Mouse (Mus musculus): ENCODE data around the gene Stx16. TPM values are rescaled to one million over a fixed set of nuclear protein-coding genes. Genes with fewer than 3 reads are reported as not detected.

Gene Stx16
- polyA plus RNA-seq, 1 experiment from 2014 or later, result 8.1 TPM

GRCm38 (mm10) chr2:174118141-174118540, 42.0 kb downstream of the Stx16 start:
- no peak overlapping the region for H3K9ac ChIP-seq
- H3K4me3 ChIP-seq (replicated peaks; ENCODE audit: low read length), result no peak overlapping the region
- no peaks in the 10 kb centered on the region for H3K4me1 ChIP-seq (replicated peaks; ENCODE audit: control insufficient read depth, insufficient read depth, low read length)
- H3K9me3 ChIP-seq (ENCODE audit: control insufficient read depth, low read length), result no peaks in the 10 kb centered on the region
- H3K4me2 ChIP-seq (replicated peaks), result no peak overlapping the region
- DNase-seq (ENCODE audit: low spot score) (peak; percentile 68), ATAC-seq (ENCODE audit: low FRiP score) (peak; percentile 72)
- 35% methylated on average over 11 of the region's 11 CpGs for WGBS
- no peak overlapping the region for H3K27ac ChIP-seq
- peaks cover 20% of the 10 kb centered on the region for H3K36me3 ChIP-seq (replicated peaks; ENCODE audit: control insufficient read depth, insufficient read depth)
- no peaks in the 10 kb centered on the region for H3K27me3 ChIP-seq (ENCODE audit: control insufficient read depth, insufficient read depth, low read length)

- H3K4me3 ChIP-seq (replicated peaks; ENCODE audit: low read length), result no peak overlapping the region
- H3K4me1 ChIP-seq (replicated peaks; ENCODE audit: control insufficient read depth, insufficient read depth, low read length), result no peaks in the 10 kb centered on the region
- no peaks in the 10 kb centered on the region for H3K9me3 ChIP-seq (ENCODE audit: control insufficient read depth, low read length)
- H3K4me2 ChIP-seq (replicated peaks), result no peak overlapping the region
- no peak for ATAC-seq (ENCODE audit: low FRiP score)
- peaks cover 20% of the 10 kb centered on the region for H3K36me3 ChIP-seq (replicated peaks; ENCODE audit: control insufficient read depth, insufficient read depth)
- no peak overlapping the region for H3K9ac ChIP-seq
- no peak for DNase-seq (ENCODE audit: low spot score)
- 89% methylated on average over 11 of the region's 11 CpGs for WGBS
- H3K27me3 ChIP-seq (ENCODE audit: control insufficient read depth, insufficient read depth, low read length), result no peaks in the 10 kb centered on the region
- no peak overlapping the region for H3K27ac ChIP-seq
These were observed 43.2 kb downstream of the Stx16 start for GRCm38 (mm10) chr2:174119259-174119658.

GRCm38 (mm10) chr2:174120631-174121030, 44.5 kb downstream of the Stx16 start:
- Histone ChIP-seq H3K36me3 (replicated peaks; ENCODE audit: control insufficient read depth, insufficient read depth) (peaks cover 17% of the 10 kb centered on the region; the same call in 1 of the 2 replicates), H3K27me3 (ENCODE audit: control insufficient read depth, insufficient read depth, low read length) (no peaks in the 10 kb centered on the region), H3K4me3 (replicated peaks; ENCODE audit: low read length) (no peak overlapping the region), H3K9ac (no peak overlapping the region), H3K27ac (no peak overlapping the region), H3K9me3 (ENCODE audit: control insufficient read depth, low read length) (0 out of 2 replicates have a peak, but pooled peaks cover 4% of the 10 kb centered on the region), H3K4me1 (replicated peaks; ENCODE audit: control insufficient read depth, insufficient read depth, low read length) (no peaks in the 10 kb centered on the region), H3K4me2 (replicated peaks) (no peak overlapping the region)
- ATAC-seq (ENCODE audit: low FRiP score), result no peak
- 92% methylated on average over 19 of the region's 19 CpGs for WGBS
- DNase-seq (ENCODE audit: low spot score), result no peak

- Histone ChIP-seq H3K4me1 (replicated peaks; ENCODE audit: control insufficient read depth, insufficient read depth, low read length) (peaks cover under 1% of the 10 kb centered on the region), H3K9me3 (ENCODE audit: control insufficient read depth, low read length) (0 out of 2 replicates have a peak, but pooled peaks cover 4% of the 10 kb centered on the region), H3K4me3 (replicated peaks; ENCODE audit: low read length) (no peak overlapping the region), H3K36me3 (replicated peaks; ENCODE audit: control insufficient read depth, insufficient read depth) (peaks cover 17% of the 10 kb centered on the region; the same call in 1 of the 2 replicates), H3K4me2 (replicated peaks) (no peak overlapping the region), H3K27me3 (ENCODE audit: control insufficient read depth, insufficient read depth, low read length) (no peaks in the 10 kb centered on the region), H3K9ac (no peak overlapping the region), H3K27ac (no peak overlapping the region)
- WGBS, result 83% methylated on average over 12 of the region's 12 CpGs
- DNase-seq (ENCODE audit: low spot score), result no peak
- ATAC-seq (ENCODE audit: low FRiP score), result no peak
These were observed 45.4 kb downstream of the Stx16 start for GRCm38 (mm10) chr2:174121411-174121947.

- H3K27ac ChIP-seq, result no peak overlapping the region
- no peak for ATAC-seq (ENCODE audit: low FRiP score)
- no peak overlapping the region for H3K4me2 ChIP-seq (replicated peaks)
- 89% methylated on average over 2 of the region's 2 CpGs for WGBS
- peaks cover 9% of the 10 kb centered on the region for H3K4me1 ChIP-seq (replicated peaks; ENCODE audit: control insufficient read depth, insufficient read depth, low read length)
- 0 out of 2 replicates have a peak, but pooled peaks cover 4% of the 10 kb centered on the region for H3K9me3 ChIP-seq (ENCODE audit: control insufficient read depth, low read length)
- no peaks in the 10 kb centered on the region for H3K27me3 ChIP-seq (ENCODE audit: control insufficient read depth, insufficient read depth, low read length)
- H3K36me3 ChIP-seq (replicated peaks; ENCODE audit: control insufficient read depth, insufficient read depth), result peaks cover 17% of the 10 kb centered on the region; the same call in 1 of the 2 replicates
- no peak for DNase-seq (ENCODE audit: low spot score)
- H3K4me3 ChIP-seq (replicated peaks; ENCODE audit: low read length), result no peak overlapping the region
- no peak overlapping the region for H3K9ac ChIP-seq
These were observed 46.2 kb downstream of the Stx16 start for GRCm38 (mm10) chr2:174122331-174122730.

GRCm38 (mm10) chr2:174123731-174124130, 47.6 kb downstream of the Stx16 start:
- H3K4me3 ChIP-seq (replicated peaks; ENCODE audit: low read length), result no peak overlapping the region
- ATAC-seq (ENCODE audit: low FRiP score) (no peak), DNase-seq (ENCODE audit: low spot score) (no peak)
- WGBS, result 69% methylated on average over 3 of the region's 3 CpGs
- H3K27ac ChIP-seq, result no peak overlapping the region
- H3K9ac ChIP-seq, result no peak overlapping the region
- no peak overlapping the region for H3K4me2 ChIP-seq (replicated peaks)
- H3K36me3 ChIP-seq (replicated peaks; ENCODE audit: control insufficient read depth, insufficient read depth), result peaks cover 17% of the 10 kb centered on the region; the same call in 1 of the 2 replicates
- no peaks in the 10 kb centered on the region for H3K27me3 ChIP-seq (ENCODE audit: control insufficient read depth, insufficient read depth, low read length)
- 0 out of 2 replicates have a peak, but pooled peaks cover 4% of the 10 kb centered on the region for H3K9me3 ChIP-seq (ENCODE audit: control insufficient read depth, low read length)
- peaks cover 13% of the 10 kb centered on the region for H3K4me1 ChIP-seq (replicated peaks; ENCODE audit: control insufficient read depth, insufficient read depth, low read length)

GRCm38 (mm10) chr2:174126522-174127375, 50.6 kb downstream of the Stx16 start:
- Histone ChIP-seq H3K9ac (no peak overlapping the region), H3K27ac (0 out of 2 replicates have a peak overlapping the region, but pooled peaks have one; percentile 38), H3K27me3 (ENCODE audit: control insufficient read depth, insufficient read depth, low read length) (no peaks in the 10 kb centered on the region), H3K4me2 (replicated peaks) (peak overlapping the region; percentile 37), H3K4me3 (replicated peaks; ENCODE audit: low read length) (no peak overlapping the region), H3K36me3 (replicated peaks; ENCODE audit: control insufficient read depth, insufficient read depth) (peaks cover 3% of the 10 kb centered on the region; the same call in 1 of the 2 replicates), H3K4me1 (replicated peaks; ENCODE audit: control insufficient read depth, insufficient read depth, low read length) (peaks cover 13% of the 10 kb centered on the region), H3K9me3 (ENCODE audit: control insufficient read depth, low read length) (0 out of 2 replicates have a peak, but pooled peaks cover 4% of the 10 kb centered on the region)
- ATAC-seq (ENCODE audit: low FRiP score), result peak; percentile 72
- DNase-seq (ENCODE audit: low spot score), result peak; percentile 65
- 10% methylated on average over 20 of the region's 21 CpGs for WGBS

- Histone ChIP-seq H3K9me3 (ENCODE audit: control insufficient read depth, low read length) (0 out of 2 replicates have a peak, but pooled peaks cover 4% of the 10 kb centered on the region), H3K36me3 (replicated peaks; ENCODE audit: control insufficient read depth, insufficient read depth) (no peaks in the 10 kb centered on the region; the same call in 1 of the 2 replicates), H3K4me1 (replicated peaks; ENCODE audit: control insufficient read depth, insufficient read depth, low read length) (peaks cover 13% of the 10 kb centered on the region), H3K4me2 (replicated peaks) (peak overlapping the region; percentile 37), H3K27ac (0 out of 2 replicates have a peak overlapping the region, but pooled peaks have one; percentile 38), H3K4me3 (replicated peaks; ENCODE audit: low read length) (no peak overlapping the region), H3K9ac (no peak overlapping the region), H3K27me3 (ENCODE audit: control insufficient read depth, insufficient read depth, low read length) (no peaks in the 10 kb centered on the region)
- no peak for ATAC-seq (ENCODE audit: low FRiP score)
- WGBS, result 22% methylated on average over 6 of the region's 6 CpGs
- no peak for DNase-seq (ENCODE audit: low spot score)
These were observed 51.2 kb downstream of the Stx16 start for GRCm38 (mm10) chr2:174127376-174127713.

GRCm38 (mm10) chr2:174128926-174129325, 52.8 kb downstream of the Stx16 start:
- WGBS, result 91% methylated on average over 6 of the region's 6 CpGs
- peaks cover 13% of the 10 kb centered on the region for H3K4me1 ChIP-seq (replicated peaks; ENCODE audit: control insufficient read depth, insufficient read depth, low read length)
- 0 out of 2 replicates have a peak, but pooled peaks cover 4% of the 10 kb centered on the region for H3K9me3 ChIP-seq (ENCODE audit: control insufficient read depth, low read length)
- H3K4me2 ChIP-seq (replicated peaks), result no peak overlapping the region
- H3K27me3 ChIP-seq (ENCODE audit: control insufficient read depth, insufficient read depth, low read length), result no peaks in the 10 kb centered on the region
- H3K36me3 ChIP-seq (replicated peaks; ENCODE audit: control insufficient read depth, insufficient read depth), result no peaks in the 10 kb centered on the region
- H3K27ac ChIP-seq, result no peak overlapping the region
- ATAC-seq (ENCODE audit: low FRiP score), result no peak
- no peak overlapping the region for H3K4me3 ChIP-seq (replicated peaks; ENCODE audit: low read length)
- DNase-seq (ENCODE audit: low spot score), result no peak
- no peak overlapping the region for H3K9ac ChIP-seq

Measured in hindbrain, embryonic 14.5 days (tissue).